In genomic region chr9:59182490-59182889, GRCm38 (mm10) we compare ENCODE assay signal across 16 mouse cellular contexts.
DNase-seq lines count a peak whose midpoint lies in the region; ATAC-seq lines count a peak whose summit lies in the region.
"Had no signal": no experiment of that assay in that cellular context is flagged by ENCODE, and none has a peak within 500 bp of the region (broad histone marks: within the 10 kb centered on the region; RNA-seq: fewer than 3 reads in every experiment).

No protein-coding gene starts in this region.

- no peak overlapping the region for H3K9ac ChIP-seq in midbrain, embryonic 13.5 days (replicated peaks)
- H3K9ac ChIP-seq: heart, embryonic 13.5 days; neural tube, embryonic 15.5 days had no signal

- no peaks in the 10 kb centered on the region for H3K27me3 ChIP-seq in midbrain, embryonic 13.5 days
- H3K27me3 ChIP-seq: heart, embryonic 13.5 days; neural tube, embryonic 15.5 days had no signal

- DNase-seq in cerebellum, postnatal 10 days: peak; percentile 53 to 66
- no peak for DNase-seq in cerebellum, adult 9-11 months
- peak; percentile 70 to 76 for DNase-seq in left cerebral cortex, adult 18-20 months (ENCODE audit: low spot score in 2 of 2)
- DNase-seq in left cerebral cortex, adult 11 months (ENCODE audit: low spot score): no peak
- peak; percentile 29 to 62 for DNase-seq in layer of hippocampus, adult 8-10 months (ENCODE audit: low spot score in 2 of 2)
- peak; percentile 57 to 66 for DNase-seq in right cerebral cortex, postnatal 36 days (ENCODE audit: low spot score in 2 of 2)
- DNase-seq in neural tube, embryonic 10.5 days (ENCODE audit: extremely low spot score, low spot score): no peak
- DNase-seq: adrenal gland, adult 2 months; cerebellum, adult 18-20 months; kidney, adult 11 months; liver had no signal

- no peak overlapping the region for H3K4me3 ChIP-seq in midbrain, embryonic 13.5 days (replicated peaks)
- H3K4me3 ChIP-seq: heart, embryonic 13.5 days; megakaryocyte, embryonic 14.5 days; neural tube, embryonic 15.5 days had no signal

- ATAC-seq in midbrain, embryonic 13.5 days: no peak

- no peaks in the 10 kb centered on the region for H3K36me3 ChIP-seq in midbrain, embryonic 13.5 days
- H3K36me3 ChIP-seq: G1E; heart, embryonic 13.5 days; neural tube, embryonic 15.5 days had no signal

- no peaks in the 10 kb centered on the region for H3K9me3 ChIP-seq in midbrain, embryonic 13.5 days
- H3K9me3 ChIP-seq: G1E; heart, embryonic 13.5 days; megakaryocyte, embryonic 14.5 days; neural tube, embryonic 15.5 days had no signal

- WGBS in midbrain, embryonic 13.5 days: 87% methylated on average over 8 of the region's 8 CpGs

- no peaks in the 10 kb centered on the region for H3K4me1 ChIP-seq in midbrain, embryonic 13.5 days (replicated peaks)
- H3K4me1 ChIP-seq: megakaryocyte, embryonic 14.5 days had no signal

- H3K27ac ChIP-seq in midbrain, embryonic 13.5 days: no peak overlapping the region
- H3K27ac ChIP-seq: heart, embryonic 13.5 days; neural tube, embryonic 15.5 days had no signal

- no peak overlapping the region for H3K4me2 ChIP-seq in midbrain, embryonic 13.5 days (replicated peaks)
- H3K4me2 ChIP-seq: heart, embryonic 13.5 days; neural tube, embryonic 15.5 days had no signal

Comparison
In these comparisons a context has a peak if more than half of its experiments do, and no peak if none do; other contexts are left out.
1. DNase-seq: peak in cerebellum, postnatal 10 days (2 of 2), left cerebral cortex, adult 18-20 months (2 of 2), layer of hippocampus, adult 8-10 months (2 of 2) and right cerebral cortex, postnatal 36 days (2 of 2); none in cerebellum, adult 9-11 months (single experiment), left cerebral cortex, adult 11 months (single experiment) and neural tube, embryonic 10.5 days (single experiment).